Mouse (Mus musculus) left cerebral cortex, postnatal 4 days (tissue): ENCODE measurements at regions not wholly inside any gene's neighbourhood (a gene's known extent, or its start where the extent isn't known, plus 50 kb on each side); places are given as distances from the start of the nearest gene placed in this dataset.
"Not testable (repeated sequence)": the region's sequence is repeated elsewhere in the genome, so short reads cannot be mapped to it uniquely, and the experiment has no call there.

Source experiments
- DNase-seq: peaks from one replicate; pipeline ENCODE4 v3.0.0-alpha.2; 2022
- intact Hi-C: fragments of 180-260 bp; cut with DNase I; formaldehyde crosslinking; loops from one replicate; pipeline ENCODE4 v1.15.1; 2025

DNA sequence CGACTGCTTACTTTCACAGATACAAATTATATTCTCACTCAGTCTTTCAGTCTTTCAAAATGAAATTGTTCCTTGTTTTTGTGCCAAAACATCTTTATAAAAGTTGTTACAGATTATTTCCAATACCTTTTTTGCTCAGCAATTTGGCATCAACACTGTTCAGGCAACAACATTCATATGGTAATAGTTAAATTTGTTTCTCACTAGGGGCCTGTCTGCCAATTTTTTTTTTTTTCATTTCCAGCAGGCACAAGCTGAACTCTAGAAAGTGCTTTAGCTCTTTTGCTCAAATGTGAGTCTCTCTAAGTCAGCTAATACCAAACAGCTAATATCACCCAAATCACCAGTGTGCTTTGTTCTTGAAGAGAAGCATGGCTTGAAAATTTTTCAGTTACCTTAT is 199.4 kb downstream of the Antxr2 start:
- DNase-seq = no peak
- intact Hi-C loops = no loop called here

- DNase-seq = no peak
- intact Hi-C loops = no loop called here
Observed at GRCm38 (mm10) chr5:97817485-97817884, 213.4 kb downstream of the Antxr2 start.

GRCm38 (mm10) chr5:97815357-97815756 is 215.5 kb downstream of the Antxr2 start:
- DNase-seq = no peak
- intact Hi-C loops = no loop called here

DNA sequence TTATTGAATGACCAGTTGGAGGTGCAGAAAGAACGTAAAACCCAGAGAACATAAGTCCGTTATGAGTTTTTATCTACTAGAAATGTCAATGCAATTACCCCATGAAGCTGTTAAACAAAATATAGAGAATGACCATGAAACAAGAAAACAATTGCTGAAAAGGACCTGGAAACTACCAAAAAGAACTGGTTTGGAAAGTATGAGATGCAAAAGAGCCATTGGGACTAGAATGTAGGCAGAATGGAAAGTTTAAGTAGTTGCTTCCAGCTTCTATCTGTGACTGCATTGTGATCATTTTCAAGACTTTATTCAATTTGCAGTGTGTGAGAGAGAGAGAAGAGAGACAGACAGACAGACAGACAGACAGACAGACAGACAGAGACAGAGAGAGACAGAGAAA is 216.1 kb downstream of the Antxr2 start:
- no peak for DNase-seq
- intact Hi-C loops = no loop called here

- intact Hi-C loops = no loop called here
- no peak for DNase-seq
Observed at GRCm38 (mm10) chr5:97812611-97813350, 218.1 kb downstream of the Antxr2 start.

DNA sequence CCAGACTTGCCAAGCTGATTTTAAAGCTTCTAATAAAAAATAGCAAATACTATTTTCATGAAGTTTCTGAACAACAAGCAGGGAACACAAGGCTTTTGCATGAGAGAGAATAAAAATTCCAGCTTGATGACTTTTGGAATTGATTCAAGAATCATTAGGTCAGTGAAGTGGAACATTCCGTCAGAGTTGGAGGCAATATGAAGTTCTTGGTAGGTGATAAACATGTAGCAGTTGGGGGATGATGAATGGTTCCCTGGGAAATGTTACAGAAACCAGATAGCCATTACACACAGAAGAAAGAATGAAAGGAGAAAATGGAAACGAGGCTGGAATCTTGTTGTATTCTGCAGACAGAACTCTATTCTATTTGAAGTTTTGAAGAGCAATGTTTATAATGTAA is 221.8 kb downstream of the Antxr2 start:
- intact Hi-C loops = no loop called here
- no peak for DNase-seq

GRCm38 (mm10) chr5:97807171-97807570 is 223.7 kb downstream of the Antxr2 start:
- intact Hi-C loops = no loop called here
- DNase-seq = no peak

GRCm38 (mm10) chr5:97806754-97807153 is 224.1 kb downstream of the Antxr2 start:
- DNase-seq = no peak
- intact Hi-C loops = no loop called here

DNA sequence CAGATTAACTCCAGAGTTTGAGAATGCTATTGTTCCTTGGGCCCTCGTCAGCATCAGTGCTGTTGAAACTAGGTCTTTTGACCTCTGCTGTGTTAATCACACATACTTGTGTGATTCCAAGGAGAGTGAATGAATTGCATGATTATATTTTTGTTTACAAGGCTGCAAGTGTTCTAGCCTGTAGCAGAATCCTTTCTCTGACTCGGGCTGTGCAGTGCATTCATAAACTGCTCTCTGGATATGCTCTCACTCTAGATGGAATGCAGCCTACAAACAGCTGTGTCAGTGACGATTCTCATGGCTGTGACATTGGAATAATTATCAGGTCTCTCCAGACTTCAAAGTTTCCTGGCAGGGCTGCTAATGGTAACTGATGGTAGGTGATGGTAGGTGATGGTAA is 230.8 kb downstream of the Antxr2 start:
- intact Hi-C loops = no loop called here
- DNase-seq = no peak

GRCm38 (mm10) chr5:97788175-97788574 is 242.7 kb downstream of the Antxr2 start:
- DNase-seq = no peak

DNA sequence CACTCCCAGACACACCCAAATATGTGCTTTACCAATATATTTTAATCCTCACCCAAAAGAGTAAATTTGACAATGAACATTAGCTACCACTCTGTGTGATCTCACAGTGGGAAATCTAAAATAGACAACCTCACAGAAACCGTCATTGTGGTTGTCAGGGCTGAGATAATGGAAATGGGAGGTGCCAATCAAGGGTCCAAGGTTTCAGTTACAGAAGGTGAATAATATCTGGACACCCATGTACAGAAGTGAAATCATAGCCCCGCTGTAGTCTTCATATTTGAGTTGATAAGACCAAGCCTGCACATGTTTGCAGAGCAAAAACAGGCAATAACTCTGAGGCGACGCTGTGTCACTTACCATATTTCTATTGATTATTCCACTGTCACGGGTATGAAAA is 243.8 kb downstream of the Antxr2 start:
- DNase-seq = no peak
- intact Hi-C loops = no loop called here

More at GRCm38 (mm10) chr5:97788175-97788574, 242.7 kb downstream of the Antxr2 start:
- intact Hi-C loops = no loop called here

DNA sequence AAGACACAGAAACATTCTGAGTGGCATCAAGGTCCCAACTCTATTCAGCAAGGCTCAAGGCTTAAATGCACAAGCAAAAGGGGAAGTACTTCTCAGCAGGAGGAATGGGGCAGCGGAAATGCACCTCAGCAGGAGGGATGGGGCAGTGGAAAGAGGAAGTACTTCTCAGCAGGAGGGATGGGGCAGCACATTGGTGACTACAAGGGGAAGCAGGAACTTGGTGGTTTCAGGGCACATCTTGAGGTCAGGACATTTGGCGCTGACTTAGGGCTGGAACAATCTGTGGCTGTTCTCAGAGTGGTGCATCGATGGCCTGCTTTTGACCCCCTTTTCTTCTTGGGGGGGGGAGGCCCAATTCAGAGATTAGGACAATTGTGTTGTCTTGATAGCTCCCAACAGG is 255.7 kb downstream of the Antxr2 start:
- DNase-seq, intact Hi-C loops: not testable (repeated sequence)

- intact Hi-C loops, DNase-seq: not testable (repeated sequence)
Observed at GRCm38 (mm10) chr5:97773451-97773850, 257.4 kb downstream of the Antxr2 start.

DNA sequence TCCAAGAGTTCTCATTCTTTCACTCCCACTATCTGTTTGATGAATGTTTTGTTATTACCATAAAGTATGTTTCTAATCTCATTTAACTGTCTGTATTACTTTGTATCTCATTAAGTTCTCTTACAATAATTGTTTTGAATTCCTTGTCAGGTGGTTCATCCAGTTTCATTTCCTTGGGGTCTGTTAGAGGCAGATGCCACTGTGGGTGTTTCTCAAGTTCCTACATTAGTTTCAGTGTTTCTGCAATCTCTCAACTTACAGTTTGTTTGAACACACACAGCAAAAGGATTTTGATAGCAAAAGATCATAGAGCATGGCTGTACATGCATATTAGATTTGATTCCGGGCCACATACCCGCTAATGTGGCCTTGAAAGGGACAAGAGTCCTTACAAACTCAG is 280.5 kb upstream of the Gk2 start:
- intact Hi-C loops = no loop called here
- DNase-seq = no peak

DNA sequence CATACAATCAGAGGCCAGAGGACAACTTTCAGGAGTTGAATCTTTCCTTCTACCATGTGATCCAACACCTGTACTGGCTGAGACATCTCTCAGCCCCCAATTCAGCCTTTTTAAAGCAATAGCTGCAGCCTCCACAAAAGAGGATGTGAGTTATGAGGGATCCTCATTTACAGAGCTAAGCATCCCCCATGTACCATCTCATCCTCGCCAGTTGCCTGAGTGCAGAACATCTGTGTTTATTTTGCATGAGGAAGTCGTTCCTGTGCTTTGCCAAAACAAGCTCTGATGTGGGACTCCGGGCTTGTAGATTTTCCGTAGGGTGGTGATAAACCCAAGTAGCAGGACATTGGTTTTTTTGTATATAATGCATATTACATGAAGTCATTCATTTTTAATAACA is 274.1 kb upstream of the Gk2 start:
- DNase-seq = no peak
- intact Hi-C loops = no loop called here

DNA sequence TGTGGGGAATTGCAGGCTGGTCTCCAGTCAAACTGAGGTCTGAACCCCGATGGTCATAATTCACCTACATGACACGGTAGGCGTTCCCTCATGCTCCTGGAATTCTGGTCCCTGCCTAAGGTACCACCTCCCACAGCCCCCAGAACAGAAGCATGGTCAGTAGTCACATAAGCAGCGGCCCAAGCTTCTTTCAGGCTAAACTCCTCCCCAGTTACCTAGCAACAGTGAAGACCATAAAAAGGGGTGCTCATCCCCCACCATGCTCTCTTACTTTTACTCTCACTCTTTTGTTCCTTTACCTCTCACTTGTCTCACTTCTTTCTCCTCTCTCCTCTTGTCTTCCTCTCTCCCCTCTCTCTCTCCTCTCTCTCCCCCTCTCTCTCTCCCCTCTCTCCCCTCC is 262.5 kb upstream of the Gk2 start:
- DNase-seq, intact Hi-C loops: not testable (repeated sequence)

- intact Hi-C loops = no loop called here
Observed at GRCm38 (mm10) chr5:97705270-97705669, 248.4 kb upstream of the Gk2 start.

DNA sequence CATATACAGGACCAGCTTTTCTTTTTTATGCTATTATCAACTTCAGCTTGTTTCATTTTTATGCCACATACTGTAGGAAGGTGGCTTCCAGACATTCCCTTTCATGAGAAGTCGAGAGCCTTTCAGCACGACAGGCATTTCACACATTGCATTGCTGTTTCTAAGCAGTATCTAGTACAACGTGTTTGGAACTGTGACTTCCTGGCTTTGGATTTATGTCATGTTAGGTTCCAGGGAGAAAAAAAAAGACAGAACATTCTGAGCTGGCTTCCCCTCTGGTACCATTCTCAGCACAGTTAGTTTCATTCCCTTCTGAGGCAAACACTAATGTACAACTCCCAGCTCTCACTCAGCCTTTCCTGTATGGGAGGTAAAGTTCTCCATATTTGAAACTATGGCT is 243.7 kb upstream of the Gk2 start:
- DNase-seq = no peak
- intact Hi-C loops = no loop called here

More at GRCm38 (mm10) chr5:97705270-97705669, 248.4 kb upstream of the Gk2 start:
- DNase-seq = no peak

GRCm38 (mm10) chr5:97697581-97698134 is 240.8 kb upstream of the Gk2 start:
- peak; percentile 83 for DNase-seq
- intact Hi-C loops = no loop called here

- DNase-seq = no peak
- intact Hi-C loops = no loop called here
Observed at GRCm38 (mm10) chr5:97693333-97693940, 236.6 kb upstream of the Gk2 start.

GRCm38 (mm10) chr5:97685443-97685842 is 228.6 kb upstream of the Gk2 start:
- intact Hi-C loops = no loop called here
- no peak for DNase-seq

DNA sequence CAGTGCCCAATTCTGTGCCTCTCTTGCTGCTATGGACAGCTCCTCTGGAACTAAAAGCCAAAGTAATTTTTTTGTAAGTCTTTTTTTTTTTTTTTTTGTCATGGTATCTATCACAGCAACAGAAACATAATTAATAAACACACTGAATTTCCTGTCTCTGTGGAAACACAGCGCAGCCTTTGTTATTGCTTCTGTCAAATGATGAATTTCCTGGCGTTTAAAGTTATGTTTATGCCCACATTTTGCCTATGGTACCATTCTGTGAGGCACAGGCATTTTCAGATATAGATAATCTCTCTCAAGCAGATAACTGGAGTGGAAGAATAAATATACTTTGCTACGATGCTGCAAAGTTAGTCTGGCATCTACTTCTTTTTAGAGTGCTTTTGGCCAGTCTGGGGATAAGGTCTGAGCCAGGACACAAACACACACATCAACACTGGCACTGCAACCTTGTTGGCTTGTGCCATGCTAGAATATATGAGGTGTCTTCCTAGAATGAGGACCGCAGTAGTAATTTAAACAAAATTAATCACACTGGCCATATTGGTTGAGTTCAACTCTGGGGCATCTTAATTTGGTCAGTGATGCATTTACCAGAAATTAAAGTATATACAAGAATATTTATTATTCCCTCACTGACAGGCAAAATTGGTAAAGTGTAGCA is 227.9 kb upstream of the Gk2 start:
- intact Hi-C loops = no loop called here
- no peak for DNase-seq
